Mouse (Mus musculus) c-Kit-positive CD71-positive TER-119-negative erythroid progenitor cells, embryonic 14.5 days (primary cell): ENCODE measurements around the gene Hist1h1c.
"Not testable (repeated sequence)": the region's sequence is repeated elsewhere in the genome, so short reads cannot be mapped to it uniquely, and the experiment has no call there.

Experiments
- DNase-seq: peaks from one replicate; pipeline ENCODE4 v3.0.0-alpha.2; 2013; ENCODE audit warnings: low read depth

Hist1h1c gene

GRCm38 (mm10) chr13:23716261-23717042 is 22.2 kb upstream of the Hist1h1c start:
- DNase-seq = no peak

- DNase-seq = no peak
Observed at GRCm38 (mm10) chr13:23717176-23717575, 21.4 kb upstream of the Hist1h1c start.

- DNase-seq = not testable (repeated sequence)
Observed at GRCm38 (mm10) chr13:23717593-23718245, 20.9 kb upstream of the Hist1h1c start.

GRCm38 (mm10) chr13:23724239-23724638 is 14.4 kb upstream of the Hist1h1c start:
- no peak for DNase-seq

- DNase-seq = no peak
Observed at GRCm38 (mm10) chr13:23725213-23725612, 13.4 kb upstream of the Hist1h1c start.

GRCm38 (mm10) chr13:23728472-23729191 is 10.0 kb upstream of the Hist1h1c start:
- DNase-seq = no peak

GRCm38 (mm10) chr13:23729192-23729525 is 9.4 kb upstream of the Hist1h1c start:
- DNase-seq = no peak

- no peak for DNase-seq
Observed at GRCm38 (mm10) chr13:23729706-23730105, 8.9 kb upstream of the Hist1h1c start.

GRCm38 (mm10) chr13:23730479-23730878 is 8.1 kb upstream of the Hist1h1c start:
- DNase-seq = no peak

- DNase-seq = peak; percentile 32
Observed at GRCm38 (mm10) chr13:23732156-23732804, 6.3 kb upstream of the Hist1h1c start.

- DNase-seq = no peak
Observed at GRCm38 (mm10) chr13:23737091-23737490, 1.5 kb upstream of the Hist1h1c start.

- peak; percentile 23 for DNase-seq
Observed at GRCm38 (mm10) chr13:23738041-23738440, 567 bp upstream of the Hist1h1c start.

GRCm38 (mm10) chr13:23739069-23739921 is 687 bp downstream of the Hist1h1c start:
- DNase-seq = peak; percentile 90

- no peak for DNase-seq
Observed at GRCm38 (mm10) chr13:23739922-23740252, 1.3 kb downstream of the Hist1h1c start.

GRCm38 (mm10) chr13:23740256-23740840 is 1.7 kb downstream of the Hist1h1c start:
- peak; percentile 15 for DNase-seq

GRCm38 (mm10) chr13:23740910-23741309 is 2.3 kb downstream of the Hist1h1c start:
- DNase-seq = peak; percentile 15

GRCm38 (mm10) chr13:23742007-23742406 is 3.4 kb downstream of the Hist1h1c start:
- DNase-seq = no peak

- no peak for DNase-seq
Observed at GRCm38 (mm10) chr13:23743215-23743614, 4.6 kb downstream of the Hist1h1c start.

GRCm38 (mm10) chr13:23743963-23744362 is 5.4 kb downstream of the Hist1h1c start:
- DNase-seq = no peak

GRCm38 (mm10) chr13:23744421-23745380 is 6.1 kb downstream of the Hist1h1c start:
- DNase-seq = no peak
